Mouse (Mus musculus) neural tube, embryonic 15.5 days (tissue): ENCODE results near the gene Fzd4. TPM values are rescaled to one million over a fixed set of nuclear protein-coding genes. Genes with fewer than 3 reads are reported as not detected.

Experiments
- ATAC-seq: fragments of 200-750 bp; cut with Nextera tagmentation; 2 replicates; pipeline ENCODE4 v1.8.0; 2017; ENCODE audit warnings: mild to moderate bottlenecking, moderate TSS enrichment, moderate library complexity; ENCODE audit not compliant: low FRiP score
- H3K27ac ChIP-seq: fragments of 300-500 bp; sonication (generic); replicated peaks from 2 replicates; pipeline ENCODE4 v1.5.1; 2015; ENCODE audit warnings: mild to moderate bottlenecking, inconsistent platforms
- H3K27me3 ChIP-seq: fragments of 300-500 bp; sonication (generic); replicated peaks from 2 replicates; pipeline ENCODE4 v1.6.1; 2015; ENCODE audit warnings: inconsistent platforms
- H3K36me3 ChIP-seq: fragments of 300-500 bp; sonication (generic); 2 replicates; pipeline ENCODE4 v1.6.1; 2015; ENCODE audit warnings: inconsistent platforms
- H3K4me1 ChIP-seq: fragments of 300-500 bp; sonication (generic); 2 replicates; pipeline ENCODE4 v1.6.1; 2015; ENCODE audit warnings: inconsistent platforms
- H3K4me2 ChIP-seq: fragments of 300-500 bp; sonication (generic); 2 replicates; pipeline ENCODE4 v1.6.1; 2015; ENCODE audit warnings: inconsistent platforms, mild to moderate bottlenecking, moderate library complexity
- H3K4me3 ChIP-seq: fragments of 300-500 bp; sonication (generic); replicated peaks from 2 replicates; pipeline ENCODE4 v1.5.1; 2015; ENCODE audit warnings: mild to moderate bottlenecking, inconsistent platforms
- H3K9ac ChIP-seq: fragments of 300-500 bp; sonication (generic); replicated peaks from 2 replicates; pipeline ENCODE4 v1.6.1; 2015; ENCODE audit warnings: mild to moderate bottlenecking, inconsistent platforms
- H3K9me3 ChIP-seq: fragments of 300-500 bp; sonication (generic); replicated peaks from 2 replicates; pipeline ENCODE4 v1.6.1; 2016; ENCODE audit warnings: inconsistent platforms
- WGBS: fragments of 180-500 bp; shearing (Covaris S2); methylation state at CpG from one replicate; pipeline ENCODE4 v1.1.7; 2015; ENCODE audit warnings: mixed read lengths; 5-methylcytosine and 5-hydroxymethylcytosine counted together
- polyA plus RNA-seq: library from polyadenylated mRNA; unstranded; fragments of >200 nt; fragmentation: Nextera tagmentation; extraction: Ambion mirVana; gene quantifications from 2 replicates; pipeline ENCODE4 v1.2.1, GENCODE M21; 2015

Gene Fzd4
- polyA plus RNA-seq, 1 experiment from 2014 or later = 2.5 TPM

- no peak for ATAC-seq
- Histone ChIP-seq H3K27me3 (no peaks in the 10 kb centered on the region), H3K9ac (no peak overlapping the region), H3K9me3 (no peaks in the 10 kb centered on the region), H3K27ac (no peak overlapping the region), H3K36me3 (no peaks in the 10 kb centered on the region), H3K4me2 (no peak overlapping the region), H3K4me1 (no peaks in the 10 kb centered on the region), H3K4me3 (no peak overlapping the region)
- 76% methylated on average over 9 of the region's 9 CpGs for WGBS
Measured at GRCm38 (mm10) chr7:89433193-89433892, 29.2 kb downstream of the Fzd4 start.

GRCm38 (mm10) chr7:89433893-89434616 is 29.9 kb downstream of the Fzd4 start:
- no peaks in the 10 kb centered on the region for H3K36me3 ChIP-seq
- no peaks in the 10 kb centered on the region for H3K4me1 ChIP-seq
- ATAC-seq = no peak
- H3K9ac ChIP-seq = no peak overlapping the region
- no peaks in the 10 kb centered on the region for H3K27me3 ChIP-seq
- H3K4me2 ChIP-seq = no peak overlapping the region
- no peak overlapping the region for H3K4me3 ChIP-seq
- WGBS = 63% methylated on average over 8 of the region's 8 CpGs
- H3K9me3 ChIP-seq = no peaks in the 10 kb centered on the region
- H3K27ac ChIP-seq = no peak overlapping the region

- no peak overlapping the region for H3K9ac ChIP-seq
- WGBS = 89% methylated on average over 5 of the region's 5 CpGs
- H3K27ac ChIP-seq = no peak overlapping the region
- no peaks in the 10 kb centered on the region for H3K4me1 ChIP-seq
- no peak for ATAC-seq
- H3K4me3 ChIP-seq = no peak overlapping the region
- no peak overlapping the region for H3K4me2 ChIP-seq
- no peaks in the 10 kb centered on the region for H3K27me3 ChIP-seq
- no peaks in the 10 kb centered on the region for H3K36me3 ChIP-seq
- H3K9me3 ChIP-seq = no peaks in the 10 kb centered on the region
Measured at GRCm38 (mm10) chr7:89436404-89436803, 32.2 kb downstream of the Fzd4 start.

- no peaks in the 10 kb centered on the region for H3K36me3 ChIP-seq
- no peaks in the 10 kb centered on the region for H3K9me3 ChIP-seq
- H3K9ac ChIP-seq = no peak overlapping the region
- no peaks in the 10 kb centered on the region for H3K4me1 ChIP-seq
- no peak for ATAC-seq
- 52% methylated on average over 4 of the region's 4 CpGs for WGBS
- H3K4me2 ChIP-seq = no peak overlapping the region
- no peak overlapping the region for H3K4me3 ChIP-seq
- no peak overlapping the region for H3K27ac ChIP-seq
- no peaks in the 10 kb centered on the region for H3K27me3 ChIP-seq
Measured at GRCm38 (mm10) chr7:89437589-89437988, 33.4 kb downstream of the Fzd4 start.

- Histone ChIP-seq H3K4me1 (no peaks in the 10 kb centered on the region), H3K36me3 (no peaks in the 10 kb centered on the region), H3K9ac (no peak overlapping the region), H3K4me2 (no peak overlapping the region), H3K9me3 (no peaks in the 10 kb centered on the region), H3K4me3 (no peak overlapping the region), H3K27ac (no peak overlapping the region), H3K27me3 (no peaks in the 10 kb centered on the region)
- WGBS = 79% methylated on average over 7 of the region's 7 CpGs
- ATAC-seq = no peak
Measured at GRCm38 (mm10) chr7:89441291-89441690, 37.1 kb downstream of the Fzd4 start.

- no peak overlapping the region for H3K27ac ChIP-seq
- WGBS = 67% methylated on average over 4 of the region's 4 CpGs
Measured at GRCm38 (mm10) chr7:89442242-89442641, 38.1 kb downstream of the Fzd4 start.

GRCm38 (mm10) chr7:89445137-89445536 is 41.0 kb downstream of the Fzd4 start:
- no peak for ATAC-seq
- H3K27me3 ChIP-seq = no peaks in the 10 kb centered on the region
- H3K9me3 ChIP-seq = no peaks in the 10 kb centered on the region
- H3K4me3 ChIP-seq = no peak overlapping the region
- no peaks in the 10 kb centered on the region for H3K36me3 ChIP-seq
- H3K4me2 ChIP-seq = no peak overlapping the region
- H3K9ac ChIP-seq = no peak overlapping the region
- H3K27ac ChIP-seq = no peak overlapping the region
- no peaks in the 10 kb centered on the region for H3K4me1 ChIP-seq
- WGBS = 97% methylated on average over 4 of the region's 4 CpGs

More at GRCm38 (mm10) chr7:89442242-89442641, 38.1 kb downstream of the Fzd4 start:
- no peaks in the 10 kb centered on the region for H3K36me3 ChIP-seq
- H3K9ac ChIP-seq = no peak overlapping the region
- H3K4me3 ChIP-seq = no peak overlapping the region
- no peak overlapping the region for H3K4me2 ChIP-seq
- no peaks in the 10 kb centered on the region for H3K27me3 ChIP-seq
- ATAC-seq = no peak
- no peaks in the 10 kb centered on the region for H3K9me3 ChIP-seq
- H3K4me1 ChIP-seq = no peaks in the 10 kb centered on the region

GRCm38 (mm10) chr7:89450312-89450711 is 46.2 kb downstream of the Fzd4 start:
- Histone ChIP-seq H3K27me3 (no peaks in the 10 kb centered on the region), H3K27ac (no peak overlapping the region), H3K9ac (no peak overlapping the region), H3K4me3 (no peak overlapping the region), H3K4me2 (no peak overlapping the region), H3K36me3 (no peaks in the 10 kb centered on the region), H3K9me3 (no peaks in the 10 kb centered on the region), H3K4me1 (no peaks in the 10 kb centered on the region)
- WGBS = 77% methylated on average over 2 of the region's 2 CpGs
- no peak for ATAC-seq

GRCm38 (mm10) chr7:89456380-89457076 is 52.4 kb downstream of the Fzd4 start:
- H3K36me3 ChIP-seq = no peaks in the 10 kb centered on the region
- no peak overlapping the region for H3K4me3 ChIP-seq
- no peak overlapping the region for H3K27ac ChIP-seq
- peak; percentile 55; the same call in 1 of the 2 replicates for ATAC-seq
- H3K4me1 ChIP-seq = peaks cover 4% of the 10 kb centered on the region; the same call in 1 of the 2 replicates
- no peak overlapping the region for H3K9ac ChIP-seq
- no peak overlapping the region for H3K4me2 ChIP-seq
- H3K9me3 ChIP-seq = no peaks in the 10 kb centered on the region
- 43% methylated on average over 7 of the region's 7 CpGs for WGBS
- no peaks in the 10 kb centered on the region for H3K27me3 ChIP-seq

GRCm38 (mm10) chr7:89459691-89460090 is 55.5 kb downstream of the Fzd4 start:
- H3K4me3 ChIP-seq = no peak overlapping the region
- H3K4me2 ChIP-seq = no peak overlapping the region
- no peak overlapping the region for H3K27ac ChIP-seq
- WGBS = 83% methylated on average over 2 of the region's 2 CpGs
- no peaks in the 10 kb centered on the region for H3K36me3 ChIP-seq
- ATAC-seq = no peak
- H3K4me1 ChIP-seq = peaks cover 4% of the 10 kb centered on the region
- H3K27me3 ChIP-seq = no peaks in the 10 kb centered on the region
- H3K9me3 ChIP-seq = no peaks in the 10 kb centered on the region
- H3K9ac ChIP-seq = no peak overlapping the region

- H3K4me2 ChIP-seq = no peak overlapping the region
- no peaks in the 10 kb centered on the region for H3K9me3 ChIP-seq
- H3K9ac ChIP-seq = no peak overlapping the region
- peaks cover 4% of the 10 kb centered on the region for H3K4me1 ChIP-seq
- H3K36me3 ChIP-seq = no peaks in the 10 kb centered on the region
- ATAC-seq = no peak
- no peaks in the 10 kb centered on the region for H3K27me3 ChIP-seq
- H3K4me3 ChIP-seq = no peak overlapping the region
- no peak overlapping the region for H3K27ac ChIP-seq
Measured at GRCm38 (mm10) chr7:89460911-89461310, 56.8 kb downstream of the Fzd4 start.

GRCm38 (mm10) chr7:89461351-89461750 is 57.2 kb downstream of the Fzd4 start:
- peaks cover 4% of the 10 kb centered on the region for H3K4me1 ChIP-seq
- no peaks in the 10 kb centered on the region for H3K36me3 ChIP-seq
- H3K4me2 ChIP-seq = no peak overlapping the region
- 41% methylated on average over 3 of the region's 3 CpGs for WGBS
- H3K9me3 ChIP-seq = no peaks in the 10 kb centered on the region
- no peaks in the 10 kb centered on the region for H3K27me3 ChIP-seq
- H3K4me3 ChIP-seq = no peak overlapping the region
- no peak for ATAC-seq
- H3K9ac ChIP-seq = no peak overlapping the region
- no peak overlapping the region for H3K27ac ChIP-seq
